Mouse (Mus musculus) G1E (cell line): Measurements from ENCODE around the gene Rai1. TPM values are rescaled to one million over a fixed set of nuclear protein-coding genes. Genes with fewer than 3 reads are reported as not detected.

Experiments
- ATAC-seq: 2 replicates; pipeline ENCODE4 v1.8.0; 2016; ENCODE audit warnings: mild to moderate bottlenecking; ENCODE audit not compliant: insufficient number of reproducible peaks, poor library complexity, low FRiP score, severe bottlenecking; ENCODE audit errors: extremely low read depth
- DNase-seq: peaks from one replicate; pipeline ENCODE4 v3.0.0; 2012; ENCODE audit warnings: low spot score
- H3K27me3 ChIP-seq: 2 replicates; pipeline ENCODE4 v1.6.1; 2012; ENCODE audit warnings: mild to moderate bottlenecking, low read length, inconsistent platforms; ENCODE audit not compliant: insufficient read depth
- H3K36me3 ChIP-seq: replicated peaks from 2 replicates; pipeline ENCODE3; 2012; ENCODE audit warnings: mild to moderate bottlenecking, inconsistent platforms
- H3K4me1 ChIP-seq: 2 replicates; pipeline ENCODE4 v1.6.1; 2012; ENCODE audit warnings: low read depth, low read length, inconsistent platforms, mixed read lengths; ENCODE audit not compliant: insufficient read depth
- H3K4me3 ChIP-seq: 2 replicates; pipeline ENCODE4 v1.5.1; 2012; ENCODE audit warnings: low read depth, mild to moderate bottlenecking, inconsistent platforms, low read length, moderate library complexity, mixed read lengths
- H3K9me3 ChIP-seq: replicated peaks from 2 replicates; pipeline ENCODE4 v1.6.1; 2012; ENCODE audit warnings: inconsistent platforms
- CTCF ChIP-seq: IDR thresholded peaks from 2 replicates; pipeline ENCODE4 v1.5.1; 2012; ENCODE audit warnings: low read depth, low read length, inconsistent platforms, mixed read lengths
- GATA1 ChIP-seq: IDR thresholded peaks from 2 replicates; pipeline ENCODE4 v1.6.1; 2012; ENCODE audit warnings: borderline replicate concordance, low read length, inconsistent platforms, mixed read lengths
- GATA2 ChIP-seq: IDR thresholded peaks from 2 replicates; pipeline ENCODE4 v1.6.1; 2012; ENCODE audit warnings: low read depth, low read length, inconsistent platforms, borderline replicate concordance
- POLR2AphosphoS5 ChIP-seq: IDR thresholded peaks from 2 replicates; pipeline ENCODE4 v1.6.1; 2012; ENCODE audit warnings: low read depth, low read length, inconsistent platforms; ENCODE audit not compliant: insufficient replicate concordance
- TAL1 ChIP-seq: conservative IDR thresholded peaks from 2 replicates; pipeline ENCODE4 v1.6.1; 2012; ENCODE audit warnings: low read depth, low read length, inconsistent platforms, mixed read lengths
- polyA plus RNA-seq: library from polyadenylated mRNA; stranded (reverse); fragments of >175 nt; gene quantifications from 2 replicates; pipeline ENCODE4 v1.2.3, GENCODE M21; 2012
- total RNA-seq, 2 experiments: library from RNA; stranded (forward) in 1 of 2; stranded (reverse) in 1 of 2; fragments of 200-1000 nt in 1 of 2; fragments of >200 nt in 1 of 2; fragmentation: Nextera tagmentation in 1 of 2; gene quantifications; 2 replicates each; pipeline ENCODE4 v1.2.3; 2014 to 2017

Gene Rai1
- total and polyA plus RNA-seq, 3 experiments, result 10.3 to 107 (median 77.4) TPM

DNA sequence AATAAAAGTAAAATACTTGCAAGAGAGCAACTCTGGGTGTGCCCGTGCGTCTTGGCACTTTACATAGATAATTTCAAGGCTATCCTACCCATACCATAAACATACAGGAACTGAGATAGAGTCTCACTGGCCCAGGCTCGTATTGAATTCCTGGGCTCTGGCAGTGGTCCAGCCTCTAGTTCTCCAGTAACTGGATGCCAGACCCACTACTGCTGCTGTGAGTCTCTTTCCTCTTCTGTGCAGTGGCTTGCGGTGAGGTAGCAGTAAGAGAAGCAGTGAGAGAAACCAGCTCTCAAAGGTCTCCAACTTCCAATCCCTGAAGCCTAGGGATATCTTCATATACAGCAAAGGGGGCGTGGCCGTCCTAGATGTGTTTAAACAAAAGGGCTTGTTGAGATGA lies 2.1 kb upstream of the Rai1 start:
- Histone ChIP-seq H3K4me3 (no peak overlapping the region), H3K27me3 (peaks cover 10% of the 10 kb centered on the region), H3K9me3 (no peaks in the 10 kb centered on the region), H3K36me3 (peaks cover 2% of the 10 kb centered on the region), H3K4me1 (peaks cover 48% of the 10 kb centered on the region)
- no peak for ATAC-seq
- no peak for DNase-seq
- TF ChIP-seq POLR2AphosphoS5 (no peak), TAL1 (no peak), CTCF (no peak), GATA1 (no peak), GATA2 (no peak)

DNA sequence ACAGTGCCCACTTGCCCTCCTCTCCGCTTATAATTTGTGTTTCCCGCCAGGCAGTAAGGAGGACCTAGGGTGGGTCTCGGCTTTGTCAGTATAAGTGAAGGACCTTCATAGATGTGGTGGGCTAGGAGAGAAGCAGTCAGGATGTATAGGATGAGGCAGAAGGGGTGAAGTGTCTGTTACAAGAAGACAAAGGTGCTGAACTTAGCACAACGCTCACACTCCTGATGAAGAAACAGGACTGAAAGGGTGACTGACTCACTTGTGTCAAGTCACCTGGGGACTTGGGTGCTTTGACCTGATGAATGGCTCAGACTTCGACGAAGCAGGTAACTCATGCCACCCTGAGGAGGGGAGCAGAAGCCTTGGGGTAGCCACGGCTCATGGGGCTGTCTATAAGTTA lies 1.2 kb upstream of the Rai1 start:
- no peaks in the 10 kb centered on the region for H3K9me3 ChIP-seq
- H3K4me1 ChIP-seq, result peaks cover 57% of the 10 kb centered on the region
- H3K27me3 ChIP-seq, result peaks cover 10% of the 10 kb centered on the region
- no peak for DNase-seq
- ATAC-seq, result no peak
- no peak overlapping the region for H3K4me3 ChIP-seq
- no peak for TF ChIP-seq GATA2
- no peak for TF ChIP-seq POLR2AphosphoS5
- TF ChIP-seq GATA1, result no peak
- no peak for TF ChIP-seq TAL1
- no peak for TF ChIP-seq CTCF
- H3K36me3 ChIP-seq, result peaks cover 11% of the 10 kb centered on the region

DNA sequence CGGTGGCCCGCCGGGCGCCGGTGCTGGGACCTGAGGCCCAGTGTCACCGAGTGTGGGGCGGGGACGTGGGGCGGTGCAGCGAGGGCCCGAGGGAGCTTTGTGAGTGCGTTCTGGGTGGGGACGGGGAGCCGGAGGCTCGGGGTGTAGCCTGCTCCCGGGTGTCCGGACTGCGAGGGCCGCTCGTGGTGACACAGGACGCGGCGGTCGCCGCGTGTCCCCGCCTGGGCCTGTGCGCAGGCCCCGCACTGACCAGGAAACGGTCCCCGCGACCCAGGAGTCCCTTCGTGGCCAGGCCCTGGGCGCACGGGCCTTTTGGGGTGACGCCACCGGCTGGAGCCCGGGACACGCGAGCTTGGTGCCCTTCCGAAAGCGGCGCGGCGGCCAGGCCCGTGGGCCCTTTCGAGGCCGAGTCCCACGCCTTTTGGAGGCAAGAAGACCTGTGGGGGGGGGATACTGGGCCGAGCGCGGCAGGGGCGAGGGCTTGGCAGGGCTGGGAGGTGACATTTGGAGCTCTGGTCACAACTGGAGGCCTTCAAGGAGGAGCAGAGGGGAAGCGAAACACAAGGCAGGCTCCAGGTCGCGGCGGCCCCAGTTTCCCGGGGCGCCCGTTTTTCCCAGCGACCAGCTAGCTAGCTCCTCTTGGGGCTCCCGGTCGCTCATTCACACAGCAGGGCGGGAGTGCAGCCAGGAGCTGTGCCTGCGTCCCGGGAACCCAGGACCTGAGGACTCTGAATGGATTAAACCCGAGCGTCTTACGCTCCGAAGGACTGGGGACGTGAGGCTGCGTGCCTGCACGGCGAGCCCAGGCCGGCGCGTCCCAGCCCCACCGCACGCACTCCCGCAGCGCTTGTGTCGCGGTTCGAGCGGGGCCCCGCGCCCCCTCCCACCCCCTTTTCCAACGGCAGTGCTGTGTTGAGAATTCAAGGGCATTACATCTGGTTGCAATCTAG lies 1.1 kb downstream of the Rai1 start:
- TF ChIP-seq GATA2 (no peak), CTCF (no peak), POLR2AphosphoS5 (no peak), TAL1 (no peak)
- Histone ChIP-seq H3K36me3 (peaks cover 31% of the 10 kb centered on the region), H3K4me3 (peak overlapping the region; percentile 86), H3K9me3 (no peaks in the 10 kb centered on the region), H3K4me1 (peaks cover 62% of the 10 kb centered on the region), H3K27me3 (0 out of 2 replicates have a peak, but pooled peaks cover 5% of the 10 kb centered on the region)
- no peak for ATAC-seq
- DNase-seq, result peak; percentile 79

DNA sequence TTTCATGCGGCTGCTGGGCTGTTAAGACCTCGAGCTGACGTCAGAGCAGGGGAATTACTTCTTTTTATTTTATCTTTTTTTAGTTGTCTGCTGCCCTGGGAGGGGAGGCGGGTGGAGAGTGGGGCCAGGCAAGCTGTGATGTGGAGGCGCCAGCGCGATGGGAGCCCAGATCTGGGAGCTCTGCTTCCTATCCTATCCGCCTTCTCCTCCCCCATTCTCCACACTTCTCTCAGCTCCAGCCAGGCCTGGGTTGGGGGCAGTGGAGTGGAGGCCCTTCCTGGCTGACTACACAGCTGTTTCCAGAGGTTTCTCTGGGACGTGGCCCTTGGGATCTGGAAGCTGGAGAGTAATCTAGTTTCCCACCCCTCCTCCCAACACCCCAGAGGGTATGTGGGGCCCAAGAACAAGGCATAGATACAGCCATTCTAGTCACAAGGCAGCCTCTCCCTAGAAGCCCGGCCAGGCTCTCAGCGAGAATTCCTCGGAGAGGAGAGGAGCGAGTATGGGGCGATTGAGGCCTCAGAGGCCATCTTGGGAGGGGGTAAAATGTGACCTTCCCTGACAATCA lies 1.8 kb downstream of the Rai1 start:
- peaks cover 64% of the 10 kb centered on the region for H3K4me1 ChIP-seq
- DNase-seq (peak; percentile 58), ATAC-seq (peak; percentile 23; the same call in 1 of the 2 replicates)
- H3K27me3 ChIP-seq, result 0 out of 2 replicates have a peak, but pooled peaks cover 5% of the 10 kb centered on the region
- TF ChIP-seq GATA2, result no peak
- TF ChIP-seq CTCF, result no peak
- no peak for TF ChIP-seq TAL1
- TF ChIP-seq GATA1, result no peak
- no peak for TF ChIP-seq POLR2AphosphoS5
- H3K4me3 ChIP-seq, result peak overlapping the region; percentile 86
- peaks cover 39% of the 10 kb centered on the region for H3K36me3 ChIP-seq
- no peaks in the 10 kb centered on the region for H3K9me3 ChIP-seq

DNA sequence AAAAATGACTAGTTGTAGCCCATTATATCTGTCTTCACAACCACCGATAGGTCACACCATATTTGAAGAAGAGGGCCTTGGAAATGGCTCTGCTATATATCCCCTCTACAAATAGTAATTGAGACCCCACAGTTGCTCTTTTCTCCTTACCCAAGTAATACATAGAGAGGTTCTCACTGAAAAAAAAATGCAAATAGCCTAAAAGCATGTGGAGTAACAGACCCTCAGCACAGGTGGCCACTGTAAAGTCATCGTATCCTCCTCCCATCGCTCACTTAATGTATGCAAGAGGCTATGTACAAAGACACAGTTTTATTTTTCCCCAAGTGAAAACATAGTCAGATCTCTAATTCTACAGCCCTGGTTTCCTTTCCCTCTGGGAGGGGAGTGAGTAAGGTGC lies 2.6 kb downstream of the Rai1 start:
- Histone ChIP-seq H3K9me3 (no peaks in the 10 kb centered on the region), H3K4me1 (peaks cover 70% of the 10 kb centered on the region), H3K36me3 (peaks cover 46% of the 10 kb centered on the region), H3K27me3 (no peaks in the 10 kb centered on the region), H3K4me3 (no peak overlapping the region)
- DNase-seq, result no peak
- ATAC-seq, result no peak
- TF ChIP-seq TAL1, result no peak
- no peak for TF ChIP-seq GATA2
- no peak for TF ChIP-seq CTCF
- no peak for TF ChIP-seq POLR2AphosphoS5
- TF ChIP-seq GATA1, result no peak

DNA sequence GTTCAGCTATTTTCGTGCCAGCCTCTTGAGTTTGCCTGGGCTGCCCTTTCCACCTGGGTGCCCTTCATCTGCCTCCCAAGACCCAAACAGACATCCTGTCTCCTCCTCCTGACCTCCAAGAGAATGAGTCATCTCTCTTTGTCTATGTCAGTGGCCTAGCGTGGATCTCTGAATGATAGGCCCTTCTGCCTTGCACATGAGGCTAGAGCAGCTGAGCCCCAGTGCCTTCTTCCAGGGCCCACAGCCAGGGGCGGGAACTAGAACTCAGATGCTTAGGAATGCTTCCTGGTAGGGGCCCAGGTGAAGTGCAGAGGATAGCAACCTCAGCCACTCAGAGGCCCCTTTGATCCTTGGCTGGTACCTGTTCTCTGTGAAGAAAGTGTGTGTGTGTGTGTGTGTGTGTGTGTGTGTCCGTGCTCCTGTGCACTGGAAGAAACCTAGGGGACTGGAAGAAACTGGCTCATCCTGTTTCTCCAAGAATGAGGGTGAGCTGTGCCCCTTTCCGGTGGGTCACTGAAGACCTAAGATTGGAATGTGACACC lies 3.9 kb downstream of the Rai1 start:
- DNase-seq (peak; percentile 25), ATAC-seq (peak; percentile 72)
- H3K36me3 ChIP-seq, result peaks cover 55% of the 10 kb centered on the region
- H3K4me3 ChIP-seq, result no peak overlapping the region; the same call in 1 of the 2 replicates
- peaks cover 78% of the 10 kb centered on the region for H3K4me1 ChIP-seq
- H3K9me3 ChIP-seq, result no peaks in the 10 kb centered on the region
- H3K27me3 ChIP-seq, result no peaks in the 10 kb centered on the region
- TF ChIP-seq CTCF, result no peak
- no peak for TF ChIP-seq GATA2
- TF ChIP-seq TAL1, result no peak
- no peak for TF ChIP-seq GATA1
- TF ChIP-seq POLR2AphosphoS5, result no peak
